Mouse (Mus musculus) CH12.LX (cell line): Measurements from ENCODE around the gene Otogl.

Source experiments
- CHD2 ChIP-seq: IDR thresholded peaks from 2 replicates; pipeline ENCODE4 v1.6.1; 2011; ENCODE audit warnings: low read length, improper control_type of control experiment
- CTCF ChIP-seq, 2 experiments: IDR thresholded peaks in 1 of 2; conservative IDR thresholded peaks in 1 of 2; 2 replicates each; pipeline ENCODE4 v1.5.1; 2011 to 2012; ENCODE audit warnings: low read depth in 2 of 2, low read length in 2 of 2, improper control_type of control experiment in 1 of 2, inconsistent platforms in 1 of 2, mild to moderate bottlenecking in 1 of 2, moderate library complexity in 1 of 2
- ELF1 ChIP-seq: IDR thresholded peaks from 2 replicates; pipeline ENCODE4 v1.6.1; 2014; ENCODE audit warnings: low read depth, mild to moderate bottlenecking, inconsistent platforms, low read length, improper control_type of control experiment
- GABPA ChIP-seq: IDR thresholded peaks from 2 replicates; pipeline ENCODE4 v1.6.1; 2012; ENCODE audit warnings: low read depth, low read length, improper control_type of control experiment, inconsistent platforms; ENCODE audit not compliant: insufficient replicate concordance

DNA sequence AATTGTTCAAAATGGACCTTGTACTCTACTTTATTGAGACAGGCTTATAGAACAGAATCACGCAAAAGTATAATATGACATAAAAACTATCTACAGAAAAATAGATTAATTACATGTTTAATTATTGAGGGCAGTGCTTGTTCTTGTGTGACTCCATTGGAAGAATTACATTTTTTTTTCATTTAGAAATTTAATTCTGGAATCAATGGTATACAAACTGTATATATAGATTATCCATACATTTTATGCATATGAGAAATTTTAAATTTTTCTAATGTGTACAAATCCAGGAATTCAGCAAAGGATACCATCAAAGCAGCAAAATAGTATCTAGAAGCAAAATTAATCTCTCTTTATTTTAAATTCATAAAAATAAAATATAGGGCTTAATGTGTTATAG is 67.0 kb downstream of the Otogl start:
- TF ChIP-seq CTCF (conservative IDR thresholded peaks at IDR 0.05 in 1 of 2, IDR thresholded peaks at IDR 0.05 in 1 of 2; ENCODE audit: low read depth in 2 of 2, low read length in 2 of 2) (no peak), ELF1 (no peak), CHD2 (no peak), GABPA (no peak)
